Mouse (Mus musculus) stomach, postnatal 0 days (tissue): ENCODE measurements around the gene Slc9c1. TPM values are rescaled to one million over a fixed set of nuclear protein-coding genes. Genes with fewer than 3 reads are reported as not detected.

Experiments
- ATAC-seq: fragments of 200-750 bp; cut with Nextera tagmentation; 2 replicates; pipeline ENCODE4 v1.8.0; 2017; ENCODE audit not compliant: low FRiP score, low TSS enrichment
- DNase-seq: peaks from one replicate; pipeline ENCODE4 v3.0.0-alpha.2; 2016; ENCODE audit warnings: low spot score
- H3K27ac ChIP-seq: fragments of 300-500 bp; sonication (generic); replicated peaks from 2 replicates; pipeline ENCODE4 v1.5.1; 2014; ENCODE audit warnings: mild to moderate bottlenecking, control low read depth
- H3K27me3 ChIP-seq: fragments of 300-500 bp; sonication (generic); 2 replicates; pipeline ENCODE4 v1.6.1; 2014; ENCODE audit warnings: low read length; ENCODE audit not compliant: control insufficient read depth, insufficient read depth
- H3K36me3 ChIP-seq: fragments of 300-500 bp; sonication (generic); 2 replicates; pipeline ENCODE4 v1.6.1; 2014; ENCODE audit warnings: low read length, mixed read lengths; ENCODE audit not compliant: control insufficient read depth, insufficient read depth
- H3K4me1 ChIP-seq: fragments of 300-500 bp; sonication (generic); replicated peaks from 2 replicates; pipeline ENCODE4 v1.6.1; 2014; ENCODE audit warnings: antibody characterized with exemption; ENCODE audit not compliant: control insufficient read depth, insufficient read depth
- H3K4me2 ChIP-seq: fragments of 300-500 bp; sonication (generic); replicated peaks from 2 replicates; pipeline ENCODE4 v1.6.1; 2014; ENCODE audit warnings: low read depth, mild to moderate bottlenecking, control low read depth, moderate library complexity
- H3K4me3 ChIP-seq: fragments of 300-500 bp; sonication (generic); 2 replicates; pipeline ENCODE4 v1.5.1; 2014; ENCODE audit warnings: low read depth, low read length, control low read depth
- H3K9ac ChIP-seq: fragments of 300-500 bp; sonication (generic); 2 replicates; pipeline ENCODE4 v1.6.1; 2014; ENCODE audit warnings: mild to moderate bottlenecking, low read length, control low read depth, mixed read lengths
- H3K9me3 ChIP-seq: fragments of 300-500 bp; sonication (generic); 2 replicates; pipeline ENCODE4 v1.6.1; 2016; ENCODE audit warnings: low read length; ENCODE audit not compliant: control insufficient read depth
- CTCF ChIP-seq: IDR thresholded peaks from 2 replicates; pipeline ENCODE4 v1.5.1; 2016; ENCODE audit warnings: antibody characterized with exemption, low read depth, mild to moderate bottlenecking, moderate library complexity
- EP300 ChIP-seq: optimal IDR thresholded peaks from 2 replicates; pipeline ENCODE3; 2016; ENCODE audit warnings: antibody characterized with exemption
- WGBS: fragments of 180-500 bp; shearing (Covaris S2); extraction: QIAGEN DNeasy Blood & Tissue Kit; methylation state at CpG from one replicate; pipeline ENCODE4 v1.1.7; 2014; 5-methylcytosine and 5-hydroxymethylcytosine counted together
- polyA plus RNA-seq: library from polyadenylated mRNA; unstranded; fragments of >200 nt; fragmentation: Nextera tagmentation; extraction: Ambion mirVana; gene quantifications from 2 replicates; pipeline ENCODE4 v1.2.1, GENCODE M21; 2015

Gene Slc9c1
- polyA plus RNA-seq, 1 experiment from 2014 or later: not detected

DNA sequence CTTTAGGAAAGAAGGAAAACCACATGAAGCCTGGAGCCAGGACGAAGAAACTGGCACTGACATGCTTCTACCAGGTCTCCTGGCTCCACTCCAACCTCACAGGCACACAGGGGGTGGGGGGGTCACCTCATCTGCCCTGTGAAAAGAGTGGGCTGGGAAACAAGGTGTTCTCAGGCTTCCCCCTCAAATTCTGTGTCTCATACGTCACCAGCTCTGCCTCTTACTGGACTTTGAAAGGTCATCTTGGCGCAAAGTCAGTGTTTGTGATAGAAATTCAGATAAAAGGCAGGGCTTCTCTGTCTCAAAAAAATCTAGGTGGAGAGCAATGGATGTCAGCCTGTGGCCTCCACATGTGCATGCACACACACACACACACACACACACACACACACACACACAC lies 106.2 kb downstream of the Slc9c1 start:
- H3K4me1 ChIP-seq: 0 out of 2 replicates have a peak, but pooled peaks cover 2% of the 10 kb centered on the region
- H3K27me3 ChIP-seq: no peaks in the 10 kb centered on the region
- ATAC-seq: no peak
- H3K4me3 ChIP-seq: no peak overlapping the region
- no peaks in the 10 kb centered on the region for H3K9me3 ChIP-seq
- no peak overlapping the region for H3K9ac ChIP-seq
- no peaks in the 10 kb centered on the region for H3K36me3 ChIP-seq
- H3K4me2 ChIP-seq: no peak overlapping the region
- no peak for DNase-seq
- no peak for TF ChIP-seq EP300
- TF ChIP-seq CTCF: no peak
- 44% methylated on average over 3 of the region's 3 CpGs for WGBS
- peak overlapping the region; percentile 69 for H3K27ac ChIP-seq

DNA sequence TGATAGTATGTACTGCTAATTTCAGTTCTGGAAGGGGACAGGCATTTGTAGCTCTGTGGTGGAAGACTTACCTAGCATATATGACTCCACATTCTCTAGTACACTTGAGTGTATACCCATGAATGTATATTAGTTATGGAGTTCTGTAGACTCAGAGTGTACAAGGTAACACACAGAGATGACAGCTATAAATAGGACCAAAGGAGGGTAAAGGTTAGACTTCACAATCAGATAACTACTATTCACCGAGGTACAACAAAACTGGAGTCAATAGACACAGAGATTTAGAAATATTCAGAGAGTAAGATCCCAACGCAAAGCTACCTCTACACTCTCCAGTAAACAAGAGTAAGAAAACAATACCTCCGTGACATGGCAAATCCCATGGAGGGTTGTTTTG lies 108.8 kb downstream of the Slc9c1 start:
- Histone ChIP-seq H3K4me3 (no peak overlapping the region), H3K9me3 (no peaks in the 10 kb centered on the region), H3K4me2 (no peak overlapping the region), H3K27me3 (no peaks in the 10 kb centered on the region), H3K9ac (no peak overlapping the region), H3K27ac (peak overlapping the region; percentile 40; the same call in 1 of the 2 replicates), H3K4me1 (0 out of 2 replicates have a peak, but pooled peaks cover 2% of the 10 kb centered on the region), H3K36me3 (no peaks in the 10 kb centered on the region)
- WGBS: 59% methylated on average over 3 of the region's 3 CpGs
- DNase-seq (no peak), ATAC-seq (no peak)
- no peak for TF ChIP-seq CTCF
- TF ChIP-seq EP300: no peak

DNA sequence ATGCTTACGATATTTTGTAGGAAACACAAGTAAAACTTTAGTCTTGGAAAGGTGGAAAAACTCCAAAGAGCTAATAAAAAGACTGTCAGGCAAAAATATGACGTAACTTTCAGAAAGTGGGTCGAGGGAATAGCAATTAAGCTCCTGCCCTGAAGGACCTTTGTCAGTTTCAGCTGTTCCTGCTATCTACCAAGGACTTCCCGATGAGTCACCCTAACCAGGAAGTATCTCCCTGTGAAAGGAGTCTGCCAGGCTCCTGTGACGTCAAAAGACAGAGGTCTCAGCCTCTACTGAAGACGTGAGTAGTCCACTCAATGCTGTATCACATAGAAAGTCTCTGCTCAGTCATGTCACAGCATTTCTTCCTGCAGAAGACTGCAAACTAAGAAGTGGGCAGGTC lies 109.3 kb downstream of the Slc9c1 start:
- 49% methylated on average over 6 of the region's 6 CpGs for WGBS
- ATAC-seq: peak; percentile 80

DNA sequence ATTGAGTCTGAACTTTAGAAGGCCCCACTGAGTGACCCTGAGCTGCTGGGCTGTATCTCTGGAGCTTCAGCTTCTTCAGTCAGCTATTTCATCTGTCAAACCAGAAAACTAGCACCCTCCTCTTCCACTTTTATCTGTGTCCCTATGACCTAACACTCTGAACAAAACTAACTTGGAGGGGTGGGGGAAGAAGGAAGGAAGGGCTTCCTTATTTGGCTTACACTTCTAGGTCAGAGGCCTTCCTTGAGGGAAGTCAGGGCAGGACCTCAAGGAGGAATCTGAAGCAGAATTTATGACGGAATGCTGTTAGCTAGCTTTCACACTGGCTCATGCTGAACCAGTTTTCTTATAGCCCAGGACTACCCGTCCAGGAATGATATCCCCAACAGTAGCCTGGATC lies 116.4 kb downstream of the Slc9c1 start:
- H3K9me3 ChIP-seq: no peaks in the 10 kb centered on the region
- WGBS: 45% methylated on average over 2 of the region's 2 CpGs
- TF ChIP-seq EP300 (no peak), CTCF (no peak)
- no peaks in the 10 kb centered on the region for H3K27me3 ChIP-seq
- H3K4me1 ChIP-seq: no peaks in the 10 kb centered on the region
- DNase-seq (no peak), ATAC-seq (0 out of 2 replicates have a peak, but pooled peaks have one; percentile 13)
- H3K4me3 ChIP-seq: no peak overlapping the region
- H3K36me3 ChIP-seq: no peaks in the 10 kb centered on the region
- H3K27ac ChIP-seq: peak overlapping the region; percentile 91; the same call in 1 of the 2 replicates
- H3K9ac ChIP-seq: no peak overlapping the region
- H3K4me2 ChIP-seq: peak overlapping the region; percentile 27

More for the DNA sequence above, 109.3 kb downstream of the Slc9c1 start:
- DNase-seq: peak; percentile 34
- H3K4me1 ChIP-seq: 0 out of 2 replicates have a peak, but pooled peaks cover 2% of the 10 kb centered on the region
- H3K27ac ChIP-seq: no peak overlapping the region; the same call in 1 of the 2 replicates
- H3K36me3 ChIP-seq: no peaks in the 10 kb centered on the region
- H3K9ac ChIP-seq: no peak overlapping the region
- TF ChIP-seq CTCF (no peak), EP300 (no peak)
- H3K27me3 ChIP-seq: no peaks in the 10 kb centered on the region
- no peak overlapping the region for H3K4me2 ChIP-seq
- no peak overlapping the region for H3K4me3 ChIP-seq
- no peaks in the 10 kb centered on the region for H3K9me3 ChIP-seq

DNA sequence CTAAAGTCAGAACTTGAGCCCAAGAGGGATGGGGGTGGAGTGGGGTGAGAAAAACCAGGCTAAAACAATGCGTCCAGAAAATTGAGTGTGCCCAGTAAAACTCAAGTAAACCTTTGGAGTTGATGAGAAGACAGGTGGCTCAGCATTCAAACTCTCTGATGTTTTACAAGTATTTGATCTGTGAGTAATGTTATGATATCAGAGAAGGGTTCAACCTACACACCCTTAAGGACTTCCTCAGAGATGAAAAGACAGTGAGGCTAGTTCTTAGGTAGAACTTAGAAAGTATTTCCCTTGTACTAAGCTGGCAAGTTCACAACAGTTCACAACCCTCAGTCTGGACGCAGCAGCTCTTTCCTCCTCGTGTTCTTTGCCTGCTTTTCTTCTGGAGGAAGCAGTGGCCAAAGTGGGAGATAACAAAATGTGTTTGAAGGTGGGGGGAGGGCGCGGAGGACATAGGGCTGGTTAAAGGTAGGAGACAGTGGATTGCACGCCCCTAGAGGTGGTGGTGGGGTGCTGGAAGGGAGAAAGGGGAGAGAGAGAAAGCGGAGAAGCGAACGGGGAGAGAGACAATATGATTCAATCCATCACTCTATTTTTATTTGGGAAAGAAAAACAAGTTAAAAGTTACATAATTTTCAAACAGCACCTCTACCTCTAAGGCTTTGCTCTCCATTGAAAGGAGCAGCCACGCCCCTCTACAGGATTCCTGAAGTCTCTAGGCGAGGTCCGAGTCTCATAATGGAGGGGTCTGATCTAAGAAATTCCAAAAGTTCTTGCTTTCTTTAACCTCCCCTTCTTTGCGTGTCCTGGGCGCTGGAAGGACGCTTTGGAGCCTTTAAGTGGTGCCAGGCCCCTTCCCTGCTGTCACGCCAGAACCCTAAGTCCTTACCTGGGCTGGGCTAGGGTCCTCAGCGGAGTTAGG lies 118.2 kb downstream of the Slc9c1 start:
- Histone ChIP-seq H3K9me3 (no peaks in the 10 kb centered on the region), H3K27ac (peak overlapping the region; percentile 91), H3K9ac (peak overlapping the region; percentile 65), H3K27me3 (no peaks in the 10 kb centered on the region), H3K4me1 (no peaks in the 10 kb centered on the region), H3K4me3 (peak overlapping the region; percentile 43), H3K36me3 (no peaks in the 10 kb centered on the region), H3K4me2 (peak overlapping the region; percentile 60)
- 10% methylated on average over 17 of the region's 17 CpGs for WGBS
- TF ChIP-seq CTCF: peak; percentile 27; the same call in 1 of the 2 replicates
- TF ChIP-seq EP300: no peak
- DNase-seq (peak; percentile 60), ATAC-seq (peak; percentile 25; the same call in 1 of the 2 replicates)

DNA sequence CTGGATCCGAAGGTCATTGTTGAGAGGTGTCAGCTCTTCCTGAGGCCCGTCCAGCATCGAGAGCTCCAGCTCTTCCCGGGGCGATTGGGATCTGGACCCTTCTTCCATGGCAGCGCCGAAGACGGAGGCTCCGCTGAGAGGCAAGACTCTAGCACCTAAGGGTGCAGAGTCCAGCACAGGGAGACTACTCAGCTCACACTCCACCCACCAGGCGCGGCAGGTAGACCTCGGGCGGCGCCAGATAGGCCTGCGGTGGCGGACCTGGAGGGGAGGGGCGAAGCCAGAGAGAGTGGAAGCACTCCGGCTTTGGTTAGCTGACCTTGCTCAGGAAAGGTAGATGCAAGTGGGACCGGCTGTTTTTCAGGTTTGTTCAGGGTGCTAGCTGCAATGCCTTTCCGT lies 118.8 kb downstream of the Slc9c1 start, which contains the start of gene BC016579:
Gene BC016579 (minus strand): TSS at position 135 of the 399 bp plus-strand sequence.
- H3K4me1 ChIP-seq: no peaks in the 10 kb centered on the region
- TF ChIP-seq CTCF (no peak), EP300 (no peak)
- no peaks in the 10 kb centered on the region for H3K36me3 ChIP-seq
- H3K27ac ChIP-seq: peak within 1 kb of the TSS; percentile 91
- peak within 1 kb of the TSS; percentile 65 for H3K9ac ChIP-seq
- peak; percentile 95 for DNase-seq
- H3K4me3 ChIP-seq: peak within 1 kb of the TSS; percentile 43
- H3K4me2 ChIP-seq: peak within 1 kb of the TSS; percentile 60
- no peaks in the 10 kb centered on the region for H3K9me3 ChIP-seq
- H3K27me3 ChIP-seq: no peaks in the 10 kb centered on the region
- ATAC-seq: peak; percentile 98
- 3% methylated on average over 20 of the region's 20 CpGs for WGBS
